Mouse (Mus musculus): Measurements from ENCODE around the gene Cytl1. TPM values are rescaled to one million over a fixed set of nuclear protein-coding genes. Genes with fewer than 3 reads are reported as not detected.

The Cytl1 gene
- polyA plus RNA-seq, 1 experiment from 2014 or later: 20.7 TPM

Other genes with a start within 250 kb of the Cytl1 start
- 0.60 and 0.79 TPM in 2 replicates for gene Stk32b, start 18.3 kb upstream of the Cytl1 start, polyA plus RNA-seq (2015; fragmentation: Nextera tagmentation; extraction: Ambion mirVana)
- 6.5 and 7.6 TPM in 2 replicates for gene Msx1, start 89.1 kb downstream of the Cytl1 start, polyA plus RNA-seq (2015; fragmentation: Nextera tagmentation; extraction: Ambion mirVana)